Mouse (Mus musculus) forebrain, embryonic 10.5 days (tissue): ENCODE data around the gene Olah. TPM values are rescaled to one million over a fixed set of nuclear protein-coding genes. Genes with fewer than 3 reads are reported as not detected.

ENCODE experiments used
- polyA plus RNA-seq: library from polyadenylated mRNA; unstranded; fragments of >200 nt; fragmentation: Nextera tagmentation; extraction: Ambion mirVana; gene quantifications from 2 replicates; pipeline ENCODE4 v1.2.1, GENCODE M21; 2016

Gene Olah
- polyA plus RNA-seq, 1 experiment from 2014 or later, result not detected

Other genes with a start within 250 kb of the Olah start
- gene Nmt2, start 113.0 kb downstream of the Olah start, polyA plus RNA-seq, result 63.6 and 64.1 TPM in 2 replicates
- gene Rpp38, start 64.6 kb downstream of the Olah start, polyA plus RNA-seq, result 22.9 and 23.2 TPM in 2 replicates
- 0.32 TPM in 1 of 2 replicates, not detected in the other for gene Acbd7, start 61.0 kb downstream of the Olah start, polyA plus RNA-seq
- 0.30 TPM in 1 of 2 replicates, not detected in the other for gene Meig1, start 25.4 kb upstream of the Olah start, polyA plus RNA-seq
- gene Dclre1c, start 26.9 kb upstream of the Olah start, polyA plus RNA-seq, result 7.5 and 10.2 TPM in 2 replicates
- 39.0 and 43.7 TPM in 2 replicates for gene Suv39h2, start 77.8 kb upstream of the Olah start, polyA plus RNA-seq
- gene Gm45902, start 115.6 kb upstream of the Olah start, polyA plus RNA-seq, result 8.9 and 11.1 TPM in 2 replicates
- 147 and 154 TPM in 2 replicates for gene Hspa14, start 115.6 kb upstream of the Olah start, polyA plus RNA-seq
- gene Cdnf, start 115.8 kb upstream of the Olah start, polyA plus RNA-seq, result 0.36 and 0.50 TPM in 2 replicates
- gene Fam107b, start 173.3 kb upstream of the Olah start, polyA plus RNA-seq, result 42.6 and 43.1 TPM in 2 replicates